Mouse (Mus musculus): ENCODE measurements at regions not wholly inside any gene's neighbourhood (a gene's known extent, or its start where the extent isn't known, plus 50 kb on each side); places are given as distances from the start of the nearest gene placed in this dataset.

GRCm38 (mm10) chr4:131381063-131381462 is 436.9 kb downstream of the Matn1 start:
- DNase-seq: no peak

GRCm38 (mm10) chr4:131381529-131381928 is 437.3 kb downstream of the Matn1 start:
- DNase-seq: no peak

- DNase-seq: no peak
Measured at GRCm38 (mm10) chr4:131383862-131384261, 439.7 kb downstream of the Matn1 start.

DNA sequence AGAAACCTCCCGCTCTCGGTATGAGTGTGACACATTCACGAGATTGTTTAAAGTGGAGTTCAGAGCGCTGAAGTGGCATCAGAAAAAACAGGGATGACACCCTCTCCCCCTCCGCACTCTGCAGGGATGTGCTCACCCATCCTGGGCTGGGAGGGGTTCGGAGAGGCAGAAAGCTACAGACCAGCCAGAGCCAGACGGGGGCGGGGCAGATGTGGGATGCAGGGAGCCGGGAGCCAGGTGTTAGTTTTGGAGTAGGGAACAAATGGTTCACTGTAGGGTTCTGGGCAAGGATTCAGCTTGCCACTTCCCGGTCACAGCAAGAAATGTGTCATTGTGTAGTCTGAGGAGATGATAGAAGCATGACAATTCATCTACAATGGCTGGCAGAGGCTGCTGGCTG is 442.8 kb downstream of the Matn1 start:
- DNase-seq: peak in 1 of 2 experiments; percentile 29

DNA sequence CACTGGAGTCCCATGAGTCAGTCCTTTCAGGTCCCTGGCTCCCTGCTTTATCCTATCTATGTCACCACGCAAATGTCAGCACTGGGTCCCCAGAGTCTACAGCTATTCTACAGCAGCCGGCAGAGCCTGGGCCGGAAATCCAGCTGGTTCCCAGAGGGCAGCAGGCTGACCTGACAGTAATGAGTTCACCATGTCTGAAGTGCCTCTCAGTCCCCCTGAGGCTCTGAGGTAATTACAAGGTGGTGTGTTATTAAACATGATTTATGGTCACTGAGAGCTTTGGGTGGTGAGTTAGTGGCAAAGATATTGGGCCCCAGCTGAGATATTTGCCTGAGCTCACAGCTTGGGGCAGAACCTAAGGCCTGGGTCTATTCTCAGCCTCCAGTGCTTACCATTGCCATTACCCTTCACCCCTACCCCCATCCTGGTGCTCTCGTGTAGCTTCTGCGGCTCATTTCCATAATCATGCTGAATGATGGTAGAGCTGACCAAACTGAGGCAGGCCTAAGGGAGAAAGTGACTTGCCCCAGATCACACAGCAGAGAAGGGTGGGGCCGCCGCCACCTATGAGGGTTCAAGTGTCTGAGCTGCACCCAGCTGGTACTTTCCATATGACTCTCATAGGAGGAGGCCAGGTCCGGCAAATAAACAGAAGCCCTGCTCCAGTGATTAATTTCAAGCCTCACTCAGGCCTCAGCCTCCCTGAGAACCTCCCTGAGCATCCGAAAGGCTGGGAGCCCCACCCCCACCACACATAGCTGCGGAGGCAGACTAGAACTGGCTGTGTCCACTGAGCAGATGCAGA is 446.8 kb downstream of the Ptpru start:
- DNase-seq: no peak

DNA sequence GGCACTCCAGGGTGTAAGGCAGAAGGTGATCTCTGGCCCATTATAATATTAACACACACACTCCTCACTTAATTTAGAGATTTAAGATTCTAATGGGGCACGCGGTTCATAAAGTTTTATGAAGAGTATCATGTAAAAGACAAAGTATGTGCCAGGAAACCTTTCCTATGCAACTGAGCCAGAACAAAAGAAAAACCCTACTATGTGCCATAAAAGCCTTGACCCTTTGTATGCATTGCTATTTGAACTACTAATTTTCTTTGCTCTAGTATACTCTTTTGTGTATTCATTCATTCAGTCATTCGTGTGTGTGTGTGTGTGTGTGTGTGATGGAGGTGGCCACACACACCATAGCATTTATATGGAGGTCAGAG is 446.2 kb downstream of the Ptpru start:
- DNase-seq: no peak

GRCm38 (mm10) chr4:131392478-131392877 is 445.6 kb downstream of the Ptpru start:
- no peak for DNase-seq

- peak; percentile 44 to 54 for DNase-seq
Measured at GRCm38 (mm10) chr4:131396226-131396840, 441.8 kb downstream of the Ptpru start.

DNA sequence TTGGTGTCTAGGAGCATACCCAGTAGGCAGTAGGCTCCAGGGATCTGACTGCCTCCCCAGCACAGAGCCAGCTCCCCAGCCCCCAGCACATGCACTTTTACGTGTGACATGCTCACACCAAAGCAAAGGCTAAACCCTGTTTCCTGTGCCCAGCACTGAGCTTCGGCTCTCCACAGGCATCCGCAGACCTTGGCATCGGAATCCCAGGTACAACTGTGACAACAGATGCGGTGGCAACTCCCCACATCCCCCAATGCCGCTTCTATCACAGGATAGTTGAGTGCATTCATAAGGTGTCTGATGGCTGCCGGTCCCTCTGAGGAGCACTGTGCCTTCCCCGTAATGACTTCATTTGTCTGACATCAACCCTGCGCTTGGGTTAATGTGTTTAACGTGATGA is 440.9 kb downstream of the Ptpru start:
- DNase-seq: peak; percentile 54 to 59

DNA sequence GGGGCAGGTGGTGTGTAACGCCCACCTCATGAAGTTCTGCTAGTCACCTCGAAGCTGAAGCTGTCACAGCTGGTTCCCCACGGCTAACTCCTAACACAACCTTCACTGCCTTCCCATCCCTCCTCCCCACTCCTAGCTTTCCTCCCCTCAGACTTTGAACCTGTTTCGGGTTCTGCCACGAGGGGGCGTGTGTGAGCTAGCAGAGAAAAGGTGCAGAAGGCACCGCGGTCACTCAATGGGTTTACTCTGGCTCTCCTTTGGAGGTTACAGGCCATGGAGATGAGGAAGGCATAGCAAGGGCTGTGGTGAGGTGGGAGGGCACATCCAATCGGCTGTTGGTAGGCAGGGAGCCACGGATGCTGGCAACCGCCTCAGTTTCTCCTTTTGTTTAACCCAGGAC is 437.3 kb downstream of the Ptpru start:
- DNase-seq: peak; percentile 75 to 87

GRCm38 (mm10) chr4:131401255-131401654 is 436.8 kb downstream of the Ptpru start:
- DNase-seq: no peak

DNA sequence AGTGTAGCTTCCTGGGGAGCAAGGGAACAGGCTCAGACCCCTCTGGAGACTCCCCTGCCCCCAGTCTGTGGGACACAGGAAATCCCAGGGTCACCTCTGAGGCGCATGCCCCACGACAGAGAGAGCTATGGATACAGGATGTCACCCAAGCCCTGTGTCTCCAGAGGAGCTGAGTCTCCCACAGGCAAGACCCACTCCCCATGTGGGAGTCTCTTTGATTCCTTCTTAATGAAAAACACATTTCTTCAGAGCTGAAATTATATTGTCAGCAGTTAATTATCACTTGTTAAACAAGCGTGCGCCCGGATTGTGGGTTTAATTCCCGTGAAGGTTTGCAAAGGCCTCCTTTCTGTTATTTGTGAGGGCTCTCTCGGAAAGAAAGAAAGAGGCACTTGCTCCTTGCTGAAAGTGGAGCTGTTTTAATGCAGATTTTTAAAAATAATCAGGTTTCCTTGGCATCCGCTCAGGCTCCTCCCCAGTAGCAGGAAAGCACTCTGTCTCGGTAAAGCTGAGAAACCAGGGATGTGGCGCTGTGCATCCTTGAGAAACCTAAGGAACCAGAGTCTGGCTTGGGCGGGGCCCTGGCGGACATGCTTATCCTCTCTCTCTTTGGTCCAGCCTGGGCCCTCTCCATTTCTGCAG is 432.6 kb downstream of the Ptpru start:
- DNase-seq: no peak

GRCm38 (mm10) chr4:131407464-131407863 is 430.6 kb downstream of the Ptpru start:
- no peak for DNase-seq

DNA sequence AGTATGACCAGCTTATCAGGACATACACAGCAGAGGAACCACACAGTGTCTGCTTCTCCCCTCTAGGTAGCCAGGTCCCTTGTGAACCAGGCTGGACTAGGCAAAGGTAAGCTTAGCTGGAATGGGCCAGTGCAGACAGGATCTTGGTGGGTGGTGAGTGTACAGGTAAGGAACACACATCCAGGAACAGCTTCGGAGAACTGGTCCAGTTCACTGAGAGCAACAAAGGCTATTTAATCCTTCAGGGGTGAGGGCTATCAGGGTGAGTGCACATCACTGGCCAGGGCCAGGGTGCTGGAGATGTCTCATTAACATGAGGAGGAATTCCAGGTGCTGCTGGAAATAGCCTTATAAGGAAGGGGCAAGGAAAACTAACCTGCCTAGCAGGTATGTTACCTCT is 429.4 kb downstream of the Ptpru start:
- DNase-seq: no peak

DNA sequence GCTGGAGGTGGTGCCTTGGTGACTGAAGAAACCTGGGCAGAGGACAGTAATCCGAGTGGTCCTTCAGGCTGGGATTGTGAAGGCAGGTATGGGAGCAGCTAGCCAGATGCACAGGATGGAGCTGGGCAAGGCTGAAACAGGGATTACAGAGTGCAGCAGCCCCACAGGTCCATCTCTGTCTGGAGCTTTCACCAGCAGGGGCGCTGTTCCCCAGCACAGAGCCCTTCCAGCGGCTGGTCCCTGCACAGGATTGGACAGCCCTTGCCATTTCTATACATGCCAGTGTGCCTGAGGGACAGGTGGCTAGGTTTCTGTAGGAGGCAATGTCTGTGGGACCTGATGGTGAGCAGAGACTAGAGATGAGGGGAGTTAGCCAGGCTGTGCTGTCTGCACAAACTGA is 428.3 kb downstream of the Ptpru start:
- peak; percentile 73 to 87 for DNase-seq

- DNase-seq: no peak
Measured at GRCm38 (mm10) chr4:131411936-131412335, 426.2 kb downstream of the Ptpru start.

DNA sequence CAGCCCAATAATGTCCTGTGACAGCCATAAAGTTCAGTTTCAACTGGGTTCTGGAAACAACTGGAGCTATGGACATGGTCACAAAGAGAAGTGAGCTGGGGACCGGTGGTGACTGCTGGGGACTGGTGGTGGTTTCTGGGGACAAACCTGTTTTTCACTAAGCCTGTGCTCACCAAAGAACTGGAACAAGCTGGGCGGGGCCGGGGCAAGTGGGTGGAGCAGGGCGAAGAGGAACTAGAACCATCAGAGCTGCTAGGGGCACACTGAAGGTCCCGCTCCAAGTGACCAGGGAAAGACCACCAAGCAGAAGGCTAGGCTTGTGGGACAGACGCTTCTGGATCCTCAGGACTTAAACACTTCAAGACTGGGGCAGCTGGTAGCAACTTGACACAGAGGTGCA is 424.7 kb downstream of the Ptpru start:
- no peak for DNase-seq

DNA sequence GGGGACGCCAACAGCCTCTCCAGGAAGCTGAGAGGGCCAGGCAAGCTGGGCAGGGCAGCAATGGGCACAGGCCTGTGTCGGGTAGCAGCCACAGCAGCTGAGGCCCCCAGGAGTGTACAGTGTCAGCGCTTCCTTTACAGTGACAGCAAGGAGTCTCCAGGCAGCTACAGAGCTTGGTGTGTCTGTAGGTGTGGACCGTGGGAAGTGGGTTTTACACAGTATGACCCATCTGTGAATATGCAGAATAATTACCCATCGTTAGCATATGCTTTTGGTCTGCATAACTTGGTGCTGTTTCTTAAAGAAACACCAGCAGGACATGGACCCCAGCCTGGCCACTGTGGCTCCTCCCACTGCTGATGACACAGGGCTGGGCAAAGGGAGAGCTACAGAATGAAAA is 422.6 kb downstream of the Ptpru start:
- DNase-seq: no peak

GRCm38 (mm10) chr4:131416209-131416608 is 421.9 kb downstream of the Ptpru start:
- no peak for DNase-seq

DNA sequence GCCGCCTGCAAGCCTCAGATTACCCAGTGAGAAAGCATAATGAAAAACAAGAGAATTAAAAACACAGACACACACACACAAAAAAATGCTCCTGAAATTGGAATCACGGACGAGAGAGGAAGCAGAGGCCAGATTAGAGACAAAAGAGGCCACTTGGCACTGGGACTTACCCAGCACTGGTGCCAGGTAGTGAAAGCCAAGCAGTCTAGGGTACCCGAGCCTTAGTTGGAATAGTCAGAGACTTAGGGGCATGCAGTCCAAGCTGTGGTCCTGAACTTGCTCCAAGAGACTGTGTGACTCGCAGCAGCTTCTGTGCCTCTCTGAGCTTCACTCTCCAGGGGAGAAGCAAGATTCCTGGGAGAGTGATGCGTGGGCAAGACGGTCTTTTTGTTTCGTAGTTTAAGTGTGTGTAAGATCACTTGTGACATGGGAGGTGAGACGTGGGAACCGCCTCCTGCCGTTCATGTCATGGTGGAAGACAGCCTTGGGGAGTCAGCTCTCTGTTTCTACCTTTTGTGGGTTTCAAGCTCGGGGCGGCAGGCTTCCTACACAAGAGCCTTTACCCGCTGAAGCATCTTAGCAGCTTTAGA is 420.8 kb downstream of the Ptpru start:
- peak; percentile 43 to 64 for DNase-seq

DNA sequence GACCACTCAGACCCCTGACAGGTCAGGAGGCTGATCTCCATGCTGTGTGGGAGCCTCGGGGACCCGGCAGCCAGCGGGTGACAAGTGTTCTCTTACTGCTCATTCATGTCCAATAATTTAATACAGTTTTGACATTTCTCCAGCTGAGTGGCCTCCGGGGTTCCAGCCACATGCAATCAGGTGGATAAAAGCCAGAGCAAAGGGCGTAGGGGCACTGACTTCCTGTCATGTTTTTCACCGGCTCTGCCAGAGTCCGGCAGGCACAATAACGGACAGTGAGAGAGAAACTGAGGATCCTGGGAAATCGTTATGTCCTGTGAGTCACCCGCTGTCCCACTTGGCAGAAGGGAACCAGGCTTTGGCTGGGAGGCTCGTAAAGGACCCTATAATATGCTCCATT is 412.8 kb downstream of the Ptpru start:
- DNase-seq: no peak

GRCm38 (mm10) chr4:131427871-131428270 is 410.2 kb downstream of the Ptpru start:
- DNase-seq: no peak

- no peak for DNase-seq
Measured at GRCm38 (mm10) chr4:131429356-131429755, 408.7 kb downstream of the Ptpru start.

- DNase-seq: no peak
Measured at GRCm38 (mm10) chr4:131430420-131430819, 407.7 kb downstream of the Ptpru start.
